In the genomic region with DNA sequence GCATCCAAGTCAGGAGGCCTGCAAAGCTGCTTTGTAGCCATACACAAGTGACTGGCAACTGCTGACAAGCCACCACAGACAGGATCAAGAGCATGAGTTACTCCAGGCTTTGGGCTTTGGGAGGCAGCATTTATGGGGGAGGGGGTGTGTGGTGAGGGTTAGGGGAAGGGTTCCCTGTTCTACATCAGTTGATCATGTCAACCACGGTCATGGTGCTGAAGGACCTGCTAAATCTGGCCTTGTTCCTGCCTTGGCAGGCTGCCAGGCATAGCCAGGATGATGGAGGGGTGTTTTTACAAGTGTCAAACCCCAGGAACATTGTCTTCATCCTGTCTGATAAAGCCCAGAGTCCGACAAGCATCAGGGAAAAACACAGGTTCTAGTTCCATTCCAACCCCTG, we compare ENCODE assay signal across 12 mouse cellular contexts.
DNase-seq lines count a peak whose midpoint lies in the region; TF ChIP-seq lines count a peak whose summit lies in the region.
"Had no signal": no experiment of that assay in that cellular context is flagged by ENCODE, and none has a peak within 500 bp of the region (broad histone marks: within the 10 kb centered on the region; RNA-seq: fewer than 3 reads in every experiment).

No protein-coding gene starts in this region.

- H3K27me3 ChIP-seq in heart, adult 2 months (ENCODE audit: control insufficient read depth, insufficient read depth, low read length): no peaks in the 10 kb centered on the region
- H3K27me3 ChIP-seq: neural tube, embryonic 15.5 days had no signal

- intact Hi-C loops in heart, adult 2 months (cut with DNase I): no loop called here

- H3K4me3 ChIP-seq in heart, adult 2 months: no peak overlapping the region
- H3K4me3 ChIP-seq: liver, embryonic 12.5 days; neural tube, embryonic 15.5 days had no signal

- 8% methylated on average over 2 of the region's 2 CpGs for WGBS in heart, adult 2 months

- no peak for TF ChIP-seq EP300 in heart, adult 2 months (IDR thresholded peaks at IDR 0.05; ENCODE audit: insufficient read depth, low read depth, low read length)

- H3K27ac ChIP-seq in heart, adult 2 months: no peak overlapping the region
- H3K27ac ChIP-seq: hindbrain, postnatal 0 days; liver, embryonic 12.5 days; neural tube, embryonic 15.5 days had no signal

- TF ChIP-seq POLR2A in heart, adult 2 months (IDR thresholded peaks at IDR 0.05; ENCODE audit: insufficient read depth, low read depth, low read length): no peak
- no peak for TF ChIP-seq POLR2A in brain, embryonic 14.5 days (IDR thresholded peaks at IDR 0.05; ENCODE audit: borderline replicate concordance, extremely low read depth, insufficient read depth, insufficient read length, poor library complexity, severe bottlenecking)

- peak; percentile 11 to 13 for DNase-seq in heart, adult 18-20 months
- no peak for DNase-seq in heart, adult 2 months
- peak; percentile 13 to 56 for DNase-seq in lung, postnatal 4 days
- no peak for DNase-seq in lung, adult 18-20 months
- DNase-seq in brain, embryonic 14.5 days (ENCODE audit: low read depth): peak; percentile 22
- DNase-seq in mesoderm, embryonic 11.5 days (ENCODE audit: low read depth, low spot score): peak; percentile 35
- no peak for DNase-seq in right cerebral cortex, postnatal 25 days
- no peak for DNase-seq in frontal cortex, postnatal 25 days (ENCODE audit: low spot score in 2 of 2)
- DNase-seq: cerebellum, postnatal 36 days had no signal

- H3K79me2 ChIP-seq in heart, adult 2 months (replicated peaks; ENCODE audit: control insufficient read depth, insufficient read depth, low read length): no peaks in the 10 kb centered on the region

- H3K9ac ChIP-seq in heart, adult 2 months (ENCODE audit: low read depth, low read length): no peak overlapping the region
- H3K9ac ChIP-seq: liver, embryonic 12.5 days; neural tube, embryonic 15.5 days had no signal

- no peak for TF ChIP-seq CTCF in heart, adult 2 months (IDR thresholded peaks at IDR 0.05)
- no peak for TF ChIP-seq CTCF in brain, embryonic 14.5 days (IDR thresholded peaks at IDR 0.05; ENCODE audit: borderline replicate concordance, extremely low read depth, insufficient read depth, insufficient read length)

- peaks cover 7% of the 10 kb centered on the region for H3K4me1 ChIP-seq in heart, adult 2 months (ENCODE audit: control insufficient read depth, insufficient read depth, low read length)

- no peaks in the 10 kb centered on the region for H3K36me3 ChIP-seq in heart, adult 2 months (ENCODE audit: control insufficient read depth, insufficient read depth, low read length)
- H3K36me3 ChIP-seq: liver, embryonic 12.5 days; neural tube, embryonic 15.5 days had no signal

Comparison
In these comparisons a context has a peak if more than half of its experiments do, and no peak if none do; other contexts are left out.
1. DNase-seq: peak in heart, adult 18-20 months (2 of 2), lung, postnatal 4 days (2 of 2), brain, embryonic 14.5 days (single experiment) and mesoderm, embryonic 11.5 days (single experiment); none in heart, adult 2 months (0 of 2), lung, adult 18-20 months (0 of 2), right cerebral cortex, postnatal 25 days (single experiment) and frontal cortex, postnatal 25 days (0 of 2).